Mouse (Mus musculus) limb, embryonic 14.5 days (tissue): ENCODE measurements around the gene B3galnt2. TPM values are rescaled to one million over a fixed set of nuclear protein-coding genes. Genes with fewer than 3 reads are reported as not detected.
A peak's percentile ranks its signal among the peaks of the same experiment; 100 is the strongest.

Experiments
- ATAC-seq: fragments of 200-750 bp; cut with Nextera tagmentation; 2 replicates; pipeline ENCODE4 v1.8.0; 2017; ENCODE audit warnings: low read depth, moderate number of reproducible peaks, moderate TSS enrichment; ENCODE audit not compliant: low FRiP score
- DNase-seq: peaks from one replicate; pipeline ENCODE4 v3.0.0-alpha.2; 2015; ENCODE audit warnings: low spot score
- H3K27ac ChIP-seq: fragments of 300-500 bp; sonication (generic); replicated peaks from 2 replicates; pipeline ENCODE4 v1.5.1; 2014; ENCODE audit warnings: low read depth, mild to moderate bottlenecking, low read length, moderate library complexity, mixed read lengths
- H3K27me3 ChIP-seq: fragments of 300-500 bp; sonication (generic); 2 replicates; pipeline ENCODE4 v1.6.1; 2014; ENCODE audit warnings: low read length, mixed read lengths; ENCODE audit not compliant: control insufficient read depth, insufficient read depth
- H3K36me3 ChIP-seq: fragments of 300-500 bp; sonication (generic); 2 replicates; pipeline ENCODE4 v1.6.1; 2014; ENCODE audit warnings: mild to moderate bottlenecking, low read length, moderate library complexity, mixed read lengths; ENCODE audit not compliant: control insufficient read depth, insufficient read depth
- H3K4me1 ChIP-seq: fragments of 300-500 bp; sonication (generic); 2 replicates; pipeline ENCODE4 v1.6.1; 2014; ENCODE audit warnings: antibody characterized with exemption, low read length, mixed read lengths; ENCODE audit not compliant: control insufficient read depth, insufficient read depth
- H3K4me2 ChIP-seq: fragments of 300-500 bp; sonication (generic); replicated peaks from 2 replicates; pipeline ENCODE4 v1.6.1; 2014; ENCODE audit warnings: low read depth, mild to moderate bottlenecking, low read length, moderate library complexity; ENCODE audit not compliant: severe bottlenecking
- H3K4me3 ChIP-seq: fragments of 300-500 bp; sonication (generic); replicated peaks from 2 replicates; pipeline ENCODE4 v1.5.1; 2014; ENCODE audit warnings: low read length
- H3K9ac ChIP-seq: fragments of 300-500 bp; sonication (generic); 2 replicates; pipeline ENCODE4 v1.6.1; 2014; ENCODE audit warnings: mild to moderate bottlenecking, low read depth, low read length, moderate library complexity; ENCODE audit not compliant: severe bottlenecking
- H3K9me3 ChIP-seq: fragments of 300-500 bp; sonication (generic); 2 replicates; pipeline ENCODE4 v1.6.1; 2016; ENCODE audit warnings: low read length; ENCODE audit not compliant: control insufficient read depth
- POLR2A ChIP-seq: fragments of 200-500 bp; IDR thresholded peaks from 2 replicates; pipeline ENCODE4 v1.8.0; 2012; ENCODE audit warnings: inconsistent platforms, mild to moderate bottlenecking, moderate library complexity, borderline replicate concordance; ENCODE audit not compliant: insufficient read depth, insufficient read length; ENCODE audit errors: extremely low read depth
- WGBS: fragments of 180-500 bp; shearing (Covaris S2); extraction: QIAGEN DNeasy Blood & Tissue Kit; methylation state at CpG from one replicate; pipeline ENCODE4 v1.1.7; 2014; 5-methylcytosine and 5-hydroxymethylcytosine counted together
- polyA plus RNA-seq, 2 experiments: library from polyadenylated mRNA; depleted of rRNA in 1 of 2; stranded (reverse) in 1 of 2; unstranded in 1 of 2; fragments of >200 nt; fragmentation: Nextera tagmentation in 1 of 2; extraction: Ambion mirVana in 1 of 2; gene quantifications; 2 replicates each; pipeline versions ENCODE4 v1.2.1 to v1.2.3; 2012 to 2014

B3galnt2 gene
- polyA plus RNA-seq, 2 experiments: 38.1 to 56.6 TPM

- peak; percentile 2; the same call in 1 of the 2 replicates for ATAC-seq
- TF ChIP-seq POLR2A: no peak
These were observed 662 bp downstream of the B3galnt2 start for GRCm38 (mm10) chr13:13954931-13955330.

GRCm38 (mm10) chr13:13956686-13957085 lies 2.4 kb downstream of the B3galnt2 start:
- 82% methylated on average over 4 of the region's 4 CpGs for WGBS
- Histone ChIP-seq H3K9ac (no peak overlapping the region), H3K27ac (no peak overlapping the region), H3K4me2 (no peak overlapping the region), H3K36me3 (no peaks in the 10 kb centered on the region), H3K9me3 (no peaks in the 10 kb centered on the region), H3K4me1 (peaks cover 10% of the 10 kb centered on the region; the same call in 1 of the 2 replicates), H3K4me3 (no peak overlapping the region), H3K27me3 (no peaks in the 10 kb centered on the region)
- no peak for TF ChIP-seq POLR2A
- no peak for DNase-seq
- no peak for ATAC-seq

More at GRCm38 (mm10) chr13:13954931-13955330, 662 bp downstream of the B3galnt2 start:
- Histone ChIP-seq H3K27ac (peak overlapping the region; percentile 75), H3K4me1 (peaks cover 10% of the 10 kb centered on the region; the same call in 1 of the 2 replicates), H3K4me3 (peak overlapping the region; percentile 89), H3K36me3 (no peaks in the 10 kb centered on the region), H3K4me2 (peak overlapping the region; percentile 51), H3K9ac (peak overlapping the region; percentile 80), H3K9me3 (no peaks in the 10 kb centered on the region), H3K27me3 (no peaks in the 10 kb centered on the region)
- WGBS: under 1% methylated on average over 24 of the region's 29 CpGs
- peak; percentile 10 for DNase-seq

- H3K27me3 ChIP-seq: no peaks in the 10 kb centered on the region
- H3K36me3 ChIP-seq: no peaks in the 10 kb centered on the region
- 85% methylated on average over 4 of the region's 4 CpGs for WGBS
- ATAC-seq (no peak), DNase-seq (no peak)
- H3K4me1 ChIP-seq: peaks cover 7% of the 10 kb centered on the region; the same call in 1 of the 2 replicates
- H3K9me3 ChIP-seq: no peaks in the 10 kb centered on the region
- H3K9ac ChIP-seq: no peak overlapping the region
- no peak overlapping the region for H3K27ac ChIP-seq
- no peak overlapping the region for H3K4me2 ChIP-seq
- no peak for TF ChIP-seq POLR2A
- no peak overlapping the region for H3K4me3 ChIP-seq
These were observed 5.9 kb downstream of the B3galnt2 start for GRCm38 (mm10) chr13:13960211-13960610.

GRCm38 (mm10) chr13:13961046-13961445 lies 6.8 kb downstream of the B3galnt2 start:
- Histone ChIP-seq H3K9me3 (no peaks in the 10 kb centered on the region), H3K9ac (no peak overlapping the region), H3K36me3 (no peaks in the 10 kb centered on the region), H3K27me3 (no peaks in the 10 kb centered on the region), H3K4me1 (no peaks in the 10 kb centered on the region; the same call in 1 of the 2 replicates), H3K27ac (no peak overlapping the region), H3K4me3 (no peak overlapping the region), H3K4me2 (no peak overlapping the region)
- 91% methylated on average over 4 of the region's 4 CpGs for WGBS
- DNase-seq: no peak
- no peak for TF ChIP-seq POLR2A
- ATAC-seq: no peak

GRCm38 (mm10) chr13:13965388-13965964 lies 11.2 kb downstream of the B3galnt2 start:
- ATAC-seq: no peak; the same call in 1 of the 2 replicates
- Histone ChIP-seq H3K9ac (no peak overlapping the region), H3K4me1 (no peaks in the 10 kb centered on the region), H3K4me2 (no peak overlapping the region), H3K27me3 (no peaks in the 10 kb centered on the region), H3K4me3 (no peak overlapping the region), H3K9me3 (no peaks in the 10 kb centered on the region), H3K27ac (no peak overlapping the region), H3K36me3 (no peaks in the 10 kb centered on the region)
- no peak for DNase-seq
- no peak for TF ChIP-seq POLR2A
- WGBS: 76% methylated on average over 19 of the region's 19 CpGs
